Mouse (Mus musculus) left cerebral cortex, postnatal 14 days (tissue): ENCODE measurements around the gene Adcy4. TPM values are rescaled to one million over a fixed set of nuclear protein-coding genes. Genes with fewer than 3 reads are reported as not detected.

Experiments
- DNase-seq, 2 experiments: peaks; one replicate each; pipeline ENCODE4 v3.0.0; 2021 to 2022; ENCODE audit warnings: low spot score in 2 of 2, mixed read lengths in 1 of 2
- intact Hi-C: fragments of 180-260 bp; cut with DNase I; formaldehyde crosslinking; loops from one replicate; pipeline ENCODE4 v1.15.1; 2025
- total RNA-seq, 2 experiments: library from RNA; stranded (reverse); gene quantifications; 2 replicates each; pipeline ENCODE4 v1.2.3; 2021

The Adcy4 gene
- total RNA-seq, 2 experiments from 2014 or later, result 5.1 to 6.6 TPM

DNA sequence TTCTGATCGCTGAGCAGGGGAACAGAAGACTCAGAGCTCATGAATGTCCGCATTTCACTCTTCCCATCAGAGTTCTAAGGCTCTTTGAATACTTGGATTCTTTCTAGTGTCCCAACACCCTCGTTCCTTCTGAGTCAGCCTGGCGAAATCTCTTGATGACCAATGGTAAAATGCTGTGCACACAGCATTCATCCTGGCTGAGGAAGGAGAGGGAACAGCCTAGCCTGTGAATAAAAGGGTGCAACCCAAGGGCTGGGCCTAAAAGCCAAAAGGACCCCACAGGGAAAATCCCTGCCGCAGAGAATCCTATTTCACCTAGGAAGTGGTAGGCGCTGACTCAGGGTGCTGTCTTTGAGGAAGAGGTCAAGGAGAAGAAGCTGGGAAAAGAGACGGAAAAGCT lies 53.8 kb downstream of the Adcy4 start:
- DNase-seq, result no peak
- intact Hi-C loops, result no loop called here

GRCm38 (mm10) chr14:55727889-55728685 lies 55.8 kb downstream of the Adcy4 start:
- no peak for DNase-seq
- intact Hi-C loops, result no loop called here

GRCm38 (mm10) chr14:55726261-55726660 lies 57.6 kb downstream of the Adcy4 start:
- DNase-seq, result no peak
- intact Hi-C loops, result no loop called here

- DNase-seq, result no peak
- intact Hi-C loops, result no loop called here
These were observed 59.5 kb downstream of the Adcy4 start for GRCm38 (mm10) chr14:55724411-55724871.

- no peak for DNase-seq
- intact Hi-C loops, result no loop called here
These were observed 60.5 kb downstream of the Adcy4 start for GRCm38 (mm10) chr14:55723433-55723832.

DNA sequence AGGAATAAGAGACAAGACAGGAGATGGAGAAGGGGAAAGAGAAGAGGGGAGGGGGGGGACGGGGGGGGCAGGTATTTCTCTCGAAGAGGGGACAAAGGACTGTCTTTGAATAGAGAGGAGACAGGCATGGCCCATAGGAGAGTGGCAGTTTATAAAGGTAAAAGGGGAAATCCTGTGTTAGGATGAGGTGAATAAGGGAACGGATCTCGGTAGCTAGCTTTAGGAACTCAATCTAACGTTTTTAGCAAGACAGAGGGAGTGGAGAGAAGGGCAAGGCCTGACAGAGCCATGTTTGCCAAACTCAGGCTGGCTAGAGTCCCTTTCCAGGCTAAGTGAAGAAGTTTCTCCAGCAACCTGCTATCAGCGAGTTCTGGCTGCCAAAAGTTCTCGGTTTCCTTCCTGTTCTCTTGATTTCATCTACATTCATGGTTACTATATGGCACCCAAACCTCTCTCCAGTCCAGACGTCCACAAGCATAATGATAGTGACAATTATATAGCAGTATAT lies 61.4 kb downstream of the Adcy4 start:
- intact Hi-C loops, result no loop called here
- no peak for DNase-seq

DNA sequence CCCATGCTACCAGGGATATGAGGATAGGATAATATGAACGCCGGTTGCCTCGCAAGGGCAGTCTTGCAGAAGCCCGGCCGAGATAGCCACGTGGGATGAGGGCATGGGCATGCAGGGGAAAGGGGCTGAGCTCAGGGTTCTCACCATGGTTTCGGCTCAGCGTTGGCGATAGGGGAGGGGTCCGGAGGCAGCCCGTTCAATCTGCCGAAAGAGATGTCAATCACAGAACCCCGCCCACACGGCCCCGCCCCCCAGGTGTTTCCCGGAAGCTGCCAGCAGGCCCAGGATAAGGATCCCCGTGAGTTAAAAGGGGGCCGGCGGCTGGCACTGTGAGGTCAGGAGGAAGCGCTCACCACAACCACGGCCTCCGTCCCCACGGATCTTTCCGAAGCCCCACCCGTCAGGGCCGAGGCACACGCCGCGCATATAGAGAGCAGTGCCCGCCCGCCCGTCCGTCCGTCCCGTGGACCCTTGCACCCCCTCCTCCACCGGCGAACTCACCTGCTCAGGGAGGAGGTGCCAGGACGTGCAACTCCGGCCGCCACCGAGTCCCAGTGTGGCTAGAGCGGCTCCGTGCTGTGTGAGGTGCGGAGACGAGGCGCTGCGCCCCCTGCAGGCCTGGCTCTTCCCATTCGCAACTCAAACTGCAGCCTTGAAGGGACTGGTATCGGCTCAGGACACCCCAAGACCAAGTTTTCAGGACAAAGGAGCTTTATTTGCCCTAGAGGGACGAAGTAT lies 62.0 kb downstream of the Adcy4 start, which contains the start of gene Rabggta:
Gene Rabggta, minus strand, starts transcription at position 564 of the 738 bp plus-strand sequence.
- intact Hi-C loops, result no loop called here
- DNase-seq, result peak; percentile 94

GRCm38 (mm10) chr14:55721076-55721475 lies 62.8 kb downstream of the Adcy4 start:
- intact Hi-C loops, result no loop called here
- no peak for DNase-seq

GRCm38 (mm10) chr14:55720666-55721065 lies 63.2 kb downstream of the Adcy4 start:
- intact Hi-C loops, result no loop called here
- no peak for DNase-seq

GRCm38 (mm10) chr14:55719737-55720136 lies 64.2 kb downstream of the Adcy4 start:
- intact Hi-C loops, result no loop called here
- no peak for DNase-seq

Other genes starting within 250 kb of the Adcy4 start
- gene Pck2, start 243.8 kb downstream of the Adcy4 start, total RNA-seq, result 10 to 100 TPM; 18.6 to 19.5 TPM
- gene Dcaf11, start 224.1 kb downstream of the Adcy4 start, total RNA-seq, result 10 to 100 TPM; 75.3 to 78.4 TPM
- not detected for gene A730061H03Rik, start 223.7 kb downstream of the Adcy4 start, total RNA-seq
- gene Fitm1, start 208.5 kb downstream of the Adcy4 start, total RNA-seq, result not detected
- gene Psme1, start 206.0 kb downstream of the Adcy4 start, total RNA-seq, result 10 to 100 TPM; 44.9 to 56.5 TPM
- gene Emc9, start 198.8 kb downstream of the Adcy4 start, total RNA-seq, result 10 to 100 TPM; 38.7 to 45.5 TPM
- 10 to 100 TPM; 48.1 to 49.0 TPM for gene Psme2, start 193.0 kb downstream of the Adcy4 start, total RNA-seq
- 10 to 100 TPM; 26.0 to 29.5 TPM for gene Rnf31, start 192.4 kb downstream of the Adcy4 start, total RNA-seq
- 1 to 10 TPM; 8.0 to 8.4 TPM for gene Irf9, start 180.5 kb downstream of the Adcy4 start, total RNA-seq
- gene Rec8, start 166.1 kb downstream of the Adcy4 start, total RNA-seq, result 1 to 10 TPM; 2.1 to 3.4 TPM
- gene Ipo4, start 148.1 kb downstream of the Adcy4 start, total RNA-seq, result 100 to 1,000 TPM; 123 to 171 TPM
- gene Gm49378, start 146.2 kb downstream of the Adcy4 start, total RNA-seq, result 1 to 10 TPM; 4.8 to 8.1 TPM
- gene Tm9sf1, start 140.3 kb downstream of the Adcy4 start, total RNA-seq, result 10 to 100 TPM; 42.1 to 42.2 TPM
- under 1 TPM; 0.74 to 0.92 TPM for gene Tssk4, start 133.9 kb downstream of the Adcy4 start, total RNA-seq
- gene Mdp1, start 123.6 kb downstream of the Adcy4 start, total RNA-seq, result 10 to 100 TPM; 37.8 to 42.6 TPM
- gene Gmpr2, start 112.2 kb downstream of the Adcy4 start, total RNA-seq, result 10 to 100 TPM; 22.7 to 24.6 TPM
- 100 to 1,000 TPM; 305 to 339 TPM for gene Nedd8, start 112.0 kb downstream of the Adcy4 start, total RNA-seq
- 10 to 100 TPM; 14.8 to 16.0 TPM for gene Tinf2, start 102.3 kb downstream of the Adcy4 start, total RNA-seq
- under 1 TPM in 1 of 2 experiments, not detected in 1; 0.25 TPM for gene Tgm1, start 70.2 kb downstream of the Adcy4 start, total RNA-seq
- gene Rabggta, start 61.8 kb downstream of the Adcy4 start, total RNA-seq, result 10 to 100 TPM; 44.2 to 45.4 TPM
- gene Dhrs1, start 38.4 kb downstream of the Adcy4 start, total RNA-seq, result 100 to 1,000 TPM in 1 of 2 experiments, 10 to 100 TPM in 1; 99.8 to 104 TPM
- gene Nop9, start 38.4 kb downstream of the Adcy4 start, total RNA-seq, result 10 to 100 TPM; 13.4 to 13.9 TPM
- under 1 TPM; 0.68 to 0.93 TPM for gene Cideb, start 25.6 kb downstream of the Adcy4 start, total RNA-seq
- under 1 TPM; 0.22 to 0.42 TPM for gene Ltb4r2, start 22.7 kb downstream of the Adcy4 start, total RNA-seq
- under 1 TPM; 0.24 to 0.40 TPM for gene Ltb4r1, start 18.1 kb downstream of the Adcy4 start, total RNA-seq
- 1 to 10 TPM in 1 of 2 experiments, under 1 TPM in 1; 0.83 to 1.0 TPM for gene Ripk3, start 4.8 kb upstream of the Adcy4 start, total RNA-seq
- 1 to 10 TPM; 3.0 to 4.0 TPM for gene Nfatc4, start 39.0 kb upstream of the Adcy4 start, total RNA-seq
- 1 to 10 TPM; 8.8 to 9.7 TPM for gene Nynrin, start 69.9 kb upstream of the Adcy4 start, total RNA-seq
- 1 to 10 TPM in 1 of 2 experiments, under 1 TPM in 1; 0.23 to 1.1 TPM for gene Cbln3, start 100.3 kb upstream of the Adcy4 start, total RNA-seq
- gene Khnyn, start 100.9 kb upstream of the Adcy4 start, total RNA-seq, result 10 to 100 TPM; 10.4 to 10.8 TPM
- 10 to 100 TPM; 85.8 to 94.6 TPM for gene Sdr39u1, start 116.2 kb upstream of the Adcy4 start, total RNA-seq
- not detected for gene Cma1, start 160.6 kb upstream of the Adcy4 start, total RNA-seq
- gene Cma2, start 166.9 kb upstream of the Adcy4 start, total RNA-seq, result not detected
- gene Mcpt1, start 233.9 kb upstream of the Adcy4 start, total RNA-seq, result not detected
- not detected for gene Mcpt9, start 246.4 kb upstream of the Adcy4 start, total RNA-seq